Mouse (Mus musculus) left cerebral cortex, adult 18-20 months (tissue): Measurements from ENCODE around the gene Bcr. TPM values are rescaled to one million over a fixed set of nuclear protein-coding genes. Genes with fewer than 3 reads are reported as not detected.
"Not testable (repeated sequence)": the region's sequence is repeated elsewhere in the genome, so short reads cannot be mapped to it uniquely, and the experiment has no call there.

Experiments
- DNase-seq, 2 experiments: peaks; one replicate each; pipeline ENCODE4 v3.0.0; 2021 to 2022; ENCODE audit warnings: low spot score in 2 of 2, mixed read lengths in 1 of 2
- long read RNA-seq, 2 experiments: library from polyadenylated mRNA; stranded (forward); transcript quantifications; one replicate each; pipeline ENCODE4 v2.0.0; 2021
- total RNA-seq, 2 experiments: library from RNA; stranded (reverse); gene quantifications; 2 replicates each; pipeline ENCODE4 v1.2.3; 2021

The Bcr gene
- 100 to 1,000 TPM; 102 to 109 TPM for total RNA-seq
- long read RNA-seq, experiment 1, full-length matches to known transcripts: 24 of 52 reads
- long read RNA-seq, experiment 1, partial matches to known transcripts: 25 of 52 reads
- long read RNA-seq, experiment 1, other reads (novel, unspliced or antisense): 3 of 52 reads
- long read RNA-seq, experiment 2, full-length matches to known transcripts: 12 of 43 reads
- long read RNA-seq, experiment 2, partial matches to known transcripts: 17 of 43 reads
- long read RNA-seq, experiment 2, other reads (novel, unspliced or antisense): 14 of 43 reads

DNA sequence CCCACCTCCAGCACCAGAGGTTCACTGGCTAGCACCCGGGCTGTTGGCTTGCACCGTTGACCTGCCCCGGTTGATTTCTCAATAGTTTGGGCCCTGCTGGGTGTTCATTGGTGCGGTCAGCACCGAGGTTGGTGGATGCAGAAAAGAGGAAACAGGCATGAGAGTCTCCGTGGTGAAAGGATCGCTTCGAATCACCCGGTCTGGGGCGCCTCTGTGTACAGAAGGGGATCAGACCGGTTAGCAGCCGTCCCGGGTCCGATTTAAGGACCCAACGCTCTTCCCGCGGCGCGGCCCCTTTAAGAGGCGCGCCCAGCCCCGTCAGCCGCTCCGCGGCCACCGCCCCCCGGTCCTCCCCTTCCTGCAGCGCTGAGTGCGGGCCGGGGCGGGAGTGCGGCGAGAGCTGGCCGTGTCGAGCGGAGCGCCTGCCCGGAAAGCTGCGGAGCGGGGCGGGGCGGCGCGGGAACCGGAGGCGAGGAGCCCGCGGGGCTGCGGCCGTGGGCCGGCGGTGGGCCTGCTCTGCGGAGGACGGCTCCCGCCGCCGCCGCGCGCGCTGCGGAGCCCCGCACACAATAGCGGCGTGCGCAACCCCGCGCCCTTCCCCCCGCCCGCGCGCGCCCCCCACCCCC lies at the start of gene Bcr:
Gene Bcr, plus strand, starts transcription at position 376 of the 626 bp plus-strand sequence.
- peak; percentile 78 to 88 for DNase-seq

DNA sequence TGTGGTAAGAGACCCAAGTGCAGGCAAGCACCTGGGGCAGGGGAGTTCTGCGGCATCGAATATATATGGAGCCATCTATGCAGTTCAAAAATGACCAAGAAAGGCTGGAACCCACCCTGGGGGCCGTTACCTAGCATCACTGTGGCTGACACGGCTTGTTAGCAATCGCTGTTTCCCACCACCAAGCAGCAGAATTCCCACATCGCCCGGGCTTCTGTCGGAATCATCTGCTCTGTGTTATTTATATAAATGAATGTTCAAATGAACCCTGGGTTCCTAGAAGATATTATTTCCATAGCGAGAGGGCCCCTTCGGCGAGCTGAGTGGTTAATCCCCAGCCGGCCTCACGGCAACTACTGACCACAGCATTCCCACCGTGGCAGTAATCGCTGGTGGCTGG lies 49.7 kb upstream of the Bcr start:
- DNase-seq: no peak

DNA sequence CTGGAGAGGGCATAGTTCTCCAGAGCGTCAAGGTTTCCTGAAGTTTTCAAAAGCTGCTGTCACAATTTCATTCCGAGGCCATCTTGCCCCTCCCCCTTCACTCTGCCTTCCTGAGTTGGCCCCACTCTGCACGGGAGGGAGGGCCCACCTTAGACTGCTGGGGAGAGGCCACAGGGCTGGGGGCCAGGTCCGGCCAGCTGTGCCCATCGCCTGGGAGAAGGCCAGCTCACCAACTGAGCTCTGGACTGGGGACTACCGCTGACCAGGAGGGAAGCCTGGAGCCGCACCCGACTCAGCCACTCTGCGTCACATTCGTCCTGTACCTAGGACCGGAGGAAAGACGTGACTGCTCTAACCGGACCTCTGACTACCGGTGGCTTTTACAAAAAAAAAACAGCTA lies 44.9 kb upstream of the Bcr start:
- no peak for DNase-seq

DNA sequence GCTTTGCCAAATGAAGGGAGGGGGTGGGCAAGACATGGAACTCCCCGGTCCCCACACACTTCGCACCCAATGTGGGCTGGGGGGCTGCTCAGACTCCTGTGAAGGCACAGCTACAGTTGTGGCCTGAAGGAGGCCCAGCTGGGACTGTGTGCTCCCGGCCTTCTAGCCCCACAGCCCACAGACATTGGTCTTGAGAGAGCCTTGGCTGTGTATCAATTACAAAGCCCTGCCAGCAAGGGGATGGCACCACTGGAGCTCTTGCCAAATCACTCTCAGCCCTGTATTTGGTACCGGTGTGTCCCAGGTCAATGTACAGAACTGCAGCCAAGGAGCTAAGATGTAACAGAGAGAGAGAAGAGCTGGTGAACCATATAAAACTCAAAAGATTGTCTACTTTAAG lies 43.9 kb upstream of the Bcr start:
- DNase-seq: no peak

DNA sequence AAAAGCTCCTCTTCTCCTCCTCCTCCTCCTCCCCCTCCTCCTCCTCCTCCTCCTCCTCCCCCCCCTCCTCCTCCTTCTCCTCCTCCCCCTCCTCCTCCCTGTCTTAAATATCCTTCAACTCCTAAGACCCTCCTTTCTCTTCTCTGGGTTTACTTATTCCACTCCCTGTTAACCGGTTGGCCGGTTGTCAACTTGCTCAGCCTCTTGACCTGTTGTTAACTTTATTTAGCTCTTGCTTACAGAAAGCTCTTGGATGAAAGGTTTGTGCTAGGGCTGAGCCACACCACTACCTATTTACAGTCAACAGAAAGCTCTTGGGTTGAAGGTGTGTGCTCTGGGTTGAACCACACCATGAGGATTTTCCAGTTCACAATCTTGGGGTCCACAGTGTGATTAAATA lies 40.1 kb upstream of the Bcr start:
- DNase-seq: no peak

DNA sequence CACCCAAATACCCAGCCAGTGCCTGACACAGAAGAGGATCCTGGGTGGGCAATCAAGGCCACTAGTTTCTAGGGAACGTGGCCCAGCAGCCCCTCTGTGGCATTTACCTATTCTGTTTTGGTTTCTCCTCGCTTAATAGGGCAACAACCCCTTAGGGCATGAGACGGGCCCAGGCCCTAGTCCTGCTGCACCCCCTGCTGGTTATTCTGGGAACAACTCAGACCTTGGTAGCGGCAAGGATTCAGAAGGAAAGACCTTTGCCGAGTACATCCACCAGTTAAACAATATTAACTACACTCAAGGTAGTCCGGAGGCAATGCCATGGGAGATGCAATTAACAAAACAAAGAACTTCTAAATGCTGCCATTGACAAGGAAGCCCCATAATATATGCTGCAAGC lies 39.3 kb upstream of the Bcr start:
- peak; percentile 83 to 94 for DNase-seq

DNA sequence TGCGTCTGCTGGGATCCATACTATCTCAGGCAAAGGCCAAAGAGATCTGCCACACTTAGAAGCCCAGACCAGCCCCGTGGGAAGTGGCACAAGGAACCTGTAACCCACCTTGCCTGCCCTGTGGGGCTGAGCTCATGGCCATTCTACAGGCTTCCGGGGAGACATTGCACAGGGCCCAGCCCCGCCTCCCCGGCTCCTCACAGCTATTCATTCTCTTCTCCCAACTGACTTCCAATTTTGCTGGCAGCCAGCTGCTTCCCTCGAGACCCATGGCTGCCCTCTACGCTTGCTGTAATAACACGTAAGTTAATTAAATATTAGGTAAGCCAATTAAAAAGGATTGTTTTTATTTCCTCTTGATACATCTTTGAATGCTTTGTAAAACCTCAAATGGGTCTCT lies 33.9 kb upstream of the Bcr start:
- DNase-seq: no peak

DNA sequence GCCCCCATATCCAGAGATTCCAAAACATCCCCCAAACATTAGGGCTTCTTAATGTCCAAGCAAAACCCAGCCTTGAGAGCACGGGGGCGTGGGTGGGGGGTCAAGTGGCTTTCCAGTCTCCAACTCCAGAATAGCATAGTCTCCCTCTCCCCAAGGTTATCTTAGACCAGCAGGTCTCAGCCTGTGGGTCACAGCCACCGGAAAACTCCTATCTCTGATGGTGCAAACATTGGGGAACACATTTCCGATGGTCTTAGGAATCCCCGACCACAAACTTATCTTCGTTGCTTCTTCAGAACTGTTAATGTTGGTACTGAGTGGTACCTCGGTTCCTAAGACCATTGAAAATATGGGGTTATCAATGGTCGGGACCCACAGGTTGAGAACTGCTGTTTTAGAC lies 31.6 kb upstream of the Bcr start:
- DNase-seq: no peak

DNA sequence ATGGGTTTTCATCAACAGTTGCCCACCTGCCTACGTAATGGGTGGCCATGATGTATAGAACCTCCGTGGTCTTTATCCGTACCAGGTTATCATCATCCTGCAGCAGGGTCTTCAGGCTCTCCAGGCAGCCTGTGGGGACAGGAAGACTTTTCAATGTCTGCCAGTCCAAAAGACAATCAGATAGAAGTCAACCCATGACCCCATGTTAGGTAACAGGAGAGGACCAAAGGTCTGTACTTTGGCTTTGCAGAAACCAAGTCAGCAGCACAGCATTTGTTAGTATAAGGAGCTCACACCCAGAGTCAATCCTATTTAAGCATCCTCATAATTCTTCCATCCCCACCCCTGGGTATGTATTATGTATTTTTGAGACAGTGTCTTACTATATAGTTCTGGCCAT lies 30.7 kb upstream of the Bcr start:
- DNase-seq: no peak

DNA sequence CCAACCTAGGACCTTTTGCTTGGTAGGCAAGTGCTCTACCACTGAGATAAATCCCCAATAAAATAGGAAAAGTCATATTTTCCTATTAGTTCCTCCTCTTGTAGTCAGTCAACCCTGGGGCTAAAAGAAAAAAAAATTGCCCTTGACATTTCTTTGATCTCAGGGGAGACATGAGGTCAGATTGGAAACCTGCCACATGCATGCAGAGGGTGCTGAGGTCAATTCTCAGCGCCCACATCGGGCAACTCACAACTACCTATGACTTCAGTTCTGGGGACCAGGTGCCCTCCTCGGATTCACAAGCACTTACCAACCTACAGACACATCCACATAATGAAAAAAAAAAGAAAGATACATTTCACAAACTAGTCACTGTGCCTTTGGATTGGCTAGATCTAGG lies 30.2 kb upstream of the Bcr start:
- no peak for DNase-seq

DNA sequence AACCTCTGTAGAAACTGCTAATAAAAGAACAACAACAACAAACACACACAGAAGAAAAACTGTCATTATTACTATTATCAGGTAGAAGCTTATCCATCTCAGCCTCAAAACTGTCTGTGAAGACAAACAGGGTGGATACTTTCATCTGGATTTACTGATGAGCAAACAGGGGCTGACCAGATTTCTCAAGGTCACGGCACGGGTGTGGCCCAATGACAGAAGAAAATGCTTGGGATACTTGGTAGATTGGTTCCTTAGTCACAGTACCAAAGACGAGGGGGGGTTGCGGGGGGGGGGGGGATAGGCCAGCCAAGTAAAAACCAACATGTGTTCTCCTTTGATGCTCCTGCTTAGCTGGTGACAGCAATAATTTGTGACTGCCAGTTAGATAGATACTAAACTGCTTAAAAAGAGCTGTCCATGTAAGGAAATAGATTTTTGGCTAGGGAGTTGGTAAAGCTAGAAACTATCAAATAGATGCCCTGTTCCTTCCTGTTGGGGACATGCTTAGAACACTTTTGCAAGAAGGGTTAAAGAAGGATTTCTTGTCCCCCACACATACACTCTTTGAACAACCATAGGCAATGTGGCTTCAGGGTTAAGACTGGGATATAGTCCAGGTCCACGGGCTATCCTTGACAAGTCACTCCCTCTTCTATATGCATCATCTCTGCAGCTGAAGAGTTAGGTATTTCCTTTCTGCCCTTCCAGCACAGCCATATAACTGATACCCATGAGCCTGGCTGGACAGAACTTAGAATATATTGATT lies 28.9 kb upstream of the Bcr start:
- DNase-seq: no peak

DNA sequence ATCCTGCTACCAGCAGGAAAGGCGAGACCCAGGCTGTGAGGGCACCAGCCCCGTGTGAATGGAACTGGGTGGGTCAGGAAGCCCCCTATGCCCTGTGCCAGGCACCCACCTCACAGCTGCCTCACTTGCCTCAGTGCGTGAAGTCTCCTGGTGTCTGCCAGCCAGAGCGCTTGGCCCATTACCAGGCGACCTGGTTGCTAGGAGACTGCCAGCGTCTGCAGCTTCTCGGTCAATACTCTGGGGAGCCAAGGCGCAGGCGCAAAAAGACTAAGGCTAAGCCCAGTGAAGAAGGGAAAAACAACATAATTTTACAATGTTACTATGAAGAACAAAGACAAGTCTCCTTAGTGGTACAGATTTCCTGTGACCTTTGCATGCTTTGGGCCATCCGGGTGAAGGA lies 28.0 kb upstream of the Bcr start, which contains the start of gene Rsph14:
Gene Rsph14, minus strand, starts transcription at position 192 of the 400 bp plus-strand sequence.
- DNase-seq: peak; percentile 77 to 85

DNA sequence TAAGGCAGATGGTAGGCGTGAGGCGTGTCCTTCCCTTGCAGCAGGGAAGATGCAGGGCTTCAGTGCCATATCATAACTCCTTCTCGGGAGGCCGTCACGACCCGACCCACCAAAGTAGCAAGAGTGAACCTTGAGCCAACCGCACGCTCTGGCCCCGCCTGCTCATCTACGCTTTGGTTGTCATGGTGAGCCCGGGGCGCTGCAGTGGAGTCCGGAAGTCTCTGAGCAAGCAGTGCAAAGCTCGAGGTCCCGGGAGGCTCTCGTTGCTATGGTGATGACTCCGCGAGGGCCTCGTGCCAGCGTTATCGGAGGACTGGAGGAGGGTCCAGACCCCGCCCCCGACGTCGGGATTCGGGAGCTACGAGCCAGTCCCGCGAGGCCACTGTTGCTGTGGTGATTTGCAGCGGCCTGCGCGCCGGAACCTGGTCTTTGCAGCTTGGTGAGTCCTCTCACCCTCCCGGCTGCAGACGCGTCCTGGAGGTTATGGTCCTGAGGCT lies 23.5 kb upstream of the Bcr start, which contains the start of gene Rab36:
Gene Rab36, plus strand, starts transcription at position 176 of the 497 bp plus-strand sequence.
- DNase-seq: peak; percentile 88 to 92

DNA sequence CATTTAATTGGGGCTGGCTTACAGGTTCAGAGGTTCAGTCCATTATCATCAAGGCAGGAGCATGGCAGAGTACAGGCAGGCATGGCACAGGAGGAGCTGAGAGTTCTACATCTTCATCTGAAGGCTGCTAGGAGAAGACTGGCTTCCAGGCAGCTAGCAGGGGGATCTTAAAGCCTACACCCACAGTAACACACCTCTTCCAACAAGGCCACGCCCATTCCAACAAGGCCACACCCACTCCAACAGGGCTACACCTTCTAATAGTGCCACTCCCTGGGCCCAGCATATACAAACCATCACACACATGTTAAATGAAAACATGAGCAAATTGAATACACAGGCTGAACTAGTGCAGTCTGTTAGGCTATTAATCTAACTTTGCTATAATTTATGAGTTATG lies 18.3 kb upstream of the Bcr start:
- DNase-seq: not testable (repeated sequence)

DNA sequence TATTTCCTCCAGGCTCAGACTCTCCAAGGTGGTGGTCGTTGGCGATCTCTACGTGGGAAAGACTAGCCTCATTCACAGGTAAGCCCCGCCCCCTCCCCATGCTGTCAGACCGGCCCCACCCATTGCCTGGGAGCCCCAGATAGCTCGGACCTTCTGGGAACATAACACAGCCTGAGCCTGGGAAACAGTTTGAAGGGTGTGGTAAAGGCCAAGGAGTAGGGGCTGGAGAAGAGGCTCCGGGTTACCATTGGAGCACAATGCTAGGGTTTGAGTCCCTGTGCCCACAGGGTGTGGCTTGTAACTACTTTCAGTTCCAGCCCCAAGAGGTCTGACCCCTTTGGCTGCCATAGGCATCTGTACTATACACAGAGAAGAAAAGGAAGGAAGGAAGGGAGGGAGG lies 15.9 kb upstream of the Bcr start:
- DNase-seq: no peak

DNA sequence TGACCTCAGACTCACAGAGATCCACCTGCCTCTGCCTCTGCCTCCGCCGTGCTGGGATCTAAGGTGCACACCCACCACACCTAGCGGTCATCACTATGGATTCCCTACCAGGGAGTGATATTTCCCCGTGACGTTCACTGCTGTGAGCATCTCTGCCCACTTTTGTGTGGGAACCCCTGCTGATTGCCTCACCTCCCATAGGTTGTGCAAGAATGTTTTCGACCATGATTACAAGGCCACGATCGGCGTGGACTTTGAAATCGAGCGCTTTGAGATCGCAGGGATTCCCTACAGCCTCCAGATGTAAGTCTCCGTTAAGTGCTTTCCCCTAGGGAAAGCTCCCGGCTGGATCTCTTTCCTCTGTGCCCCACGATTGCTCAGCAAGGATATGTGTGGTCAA lies 14.6 kb upstream of the Bcr start:
- DNase-seq: no peak

DNA sequence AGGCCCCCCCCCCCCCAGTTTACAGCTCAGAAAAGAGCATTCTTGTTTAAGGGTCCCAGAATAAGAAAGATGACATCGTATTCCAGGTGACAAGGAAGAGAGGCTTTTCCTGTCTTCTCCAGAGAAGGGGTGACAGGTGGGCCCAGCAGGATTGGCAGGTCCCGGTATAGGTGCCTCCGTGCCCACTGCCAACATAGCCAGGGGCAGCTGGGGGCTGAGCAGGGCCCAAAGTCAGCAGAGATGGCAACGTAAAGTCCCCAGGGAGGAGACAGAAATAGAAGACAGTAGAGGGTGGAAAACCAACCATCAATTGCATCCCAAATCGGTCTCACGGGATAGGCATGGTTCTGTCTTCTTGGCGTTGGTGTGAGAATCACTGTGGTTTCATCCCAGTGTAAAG lies 11.7 kb upstream of the Bcr start:
- DNase-seq: no peak

DNA sequence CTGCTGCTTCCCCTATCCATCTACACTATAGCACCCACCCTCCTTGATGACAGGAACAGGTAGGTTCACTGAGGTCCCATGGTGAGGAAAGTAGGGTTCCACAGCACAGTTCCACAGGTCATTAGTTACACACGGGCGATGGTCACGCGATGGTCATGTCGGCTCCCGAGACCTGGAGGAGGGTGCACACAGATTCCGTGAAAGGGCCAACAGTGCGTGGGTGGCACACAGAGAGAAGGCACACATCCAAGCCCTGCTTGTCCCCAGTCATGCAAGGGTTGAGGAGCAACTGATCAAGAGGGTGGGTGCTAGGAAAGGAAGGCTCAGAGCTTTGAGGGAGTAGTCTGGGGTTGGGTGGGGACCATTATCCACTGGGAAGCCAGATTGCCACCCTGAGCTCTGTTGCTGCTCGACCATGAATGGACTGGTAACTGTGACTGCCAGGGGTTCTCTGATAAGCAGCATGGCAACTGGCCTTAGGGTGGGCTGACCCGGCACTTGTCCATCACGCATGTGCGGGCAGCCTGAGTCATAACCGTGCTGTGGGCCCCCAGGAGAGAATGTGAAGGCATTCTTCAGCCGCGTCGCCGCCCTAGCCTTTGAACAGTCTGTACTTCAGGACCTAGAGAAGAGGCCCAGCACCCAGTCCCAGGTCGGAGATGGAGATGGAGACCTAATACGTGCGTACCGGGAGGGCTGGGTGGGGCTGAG lies 8.9 kb upstream of the Bcr start:
- DNase-seq: no peak

DNA sequence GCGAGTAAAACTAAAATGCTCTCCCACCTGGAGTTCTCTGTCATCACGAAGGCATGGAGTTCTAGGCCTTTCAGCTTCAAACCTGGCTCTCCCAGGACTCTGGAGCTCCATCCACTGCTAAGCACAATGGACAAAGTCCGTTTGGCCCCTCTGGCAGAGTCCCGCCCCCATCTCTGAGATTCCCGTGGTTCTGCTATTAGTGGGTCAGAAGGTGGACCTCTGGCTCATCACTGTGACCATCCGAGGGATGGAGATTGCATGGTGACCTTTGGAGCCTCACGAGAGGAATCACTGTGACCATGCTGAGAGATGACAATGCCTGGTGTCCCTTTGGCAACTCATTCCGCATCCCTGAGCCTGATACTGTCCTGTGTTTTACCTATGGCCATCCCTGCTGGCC lies 7.5 kb upstream of the Bcr start:
- no peak for DNase-seq

DNA sequence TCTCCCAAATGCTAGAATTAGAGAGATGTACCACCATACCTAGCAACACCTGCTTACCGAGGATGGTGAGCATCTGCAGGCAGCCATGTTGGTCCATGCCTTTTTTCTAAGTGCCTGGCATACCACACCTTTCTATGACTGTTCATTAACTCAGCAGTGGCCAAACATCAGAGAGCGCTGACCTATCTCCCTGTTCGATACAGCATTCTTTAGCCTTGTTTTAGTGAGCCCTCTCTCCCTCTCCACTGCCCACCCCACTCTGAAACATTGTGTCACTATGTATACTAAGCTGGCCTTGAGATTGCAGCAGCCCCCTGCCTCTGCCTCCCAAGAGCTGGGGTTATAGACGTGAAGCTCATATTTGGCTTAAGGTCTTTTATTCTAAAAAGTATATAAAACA lies 6.7 kb upstream of the Bcr start:
- DNase-seq: no peak

DNA sequence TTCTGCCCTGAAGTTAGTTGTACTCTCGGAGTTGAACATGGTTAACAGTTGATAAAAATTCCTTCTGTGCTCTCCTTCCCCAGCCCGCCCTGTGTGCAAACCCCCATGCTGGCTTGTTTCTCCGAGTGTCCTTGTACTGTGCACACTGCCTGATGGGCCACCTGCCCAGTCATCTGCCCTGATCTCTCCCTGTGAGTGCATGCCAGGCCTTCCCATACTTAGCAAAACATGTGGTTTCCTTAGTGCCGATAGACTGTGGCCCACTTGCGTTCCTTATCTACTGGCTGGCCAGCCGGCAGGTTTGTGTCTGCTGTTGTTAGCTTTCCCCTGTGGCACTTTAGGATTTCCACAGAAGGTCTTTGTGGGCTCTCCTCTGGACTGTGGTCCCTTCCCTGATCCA lies 6.3 kb upstream of the Bcr start:
- no peak for DNase-seq
